Mouse (Mus musculus) CD4-positive helper T cell, adult 2 months (primary cell): ENCODE measurements at regions not wholly inside any gene's neighbourhood (a gene's known extent, or its start where the extent isn't known, plus 50 kb on each side); places are given as distances from the start of the nearest gene placed in this dataset.

ENCODE experiments used
- DNase-seq: peaks from one replicate; pipeline ENCODE4 v3.0.0-alpha.2; 2012; ENCODE audit warnings: low read depth, missing footprints, low spot score

DNA sequence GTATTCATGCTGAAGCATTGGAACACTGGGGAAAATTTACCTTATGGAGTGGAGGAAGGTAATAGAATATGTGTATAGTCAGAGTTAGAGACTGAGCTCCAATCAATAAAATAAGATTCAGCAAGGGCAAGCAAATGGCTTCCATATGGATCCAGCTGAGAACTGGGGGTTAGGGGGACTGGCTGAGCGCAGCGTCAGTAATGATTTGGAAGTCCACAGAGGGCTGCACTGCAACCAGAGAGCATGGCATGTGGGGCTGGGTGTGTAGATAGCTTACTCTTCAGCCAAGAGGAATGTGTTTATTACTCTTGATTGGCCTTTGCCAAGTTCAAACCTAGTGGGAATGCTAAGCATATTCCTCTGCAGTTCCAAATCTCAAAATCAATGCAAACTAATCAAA is 55.8 kb upstream of the Ccn6 start:
- no peak for DNase-seq

DNA sequence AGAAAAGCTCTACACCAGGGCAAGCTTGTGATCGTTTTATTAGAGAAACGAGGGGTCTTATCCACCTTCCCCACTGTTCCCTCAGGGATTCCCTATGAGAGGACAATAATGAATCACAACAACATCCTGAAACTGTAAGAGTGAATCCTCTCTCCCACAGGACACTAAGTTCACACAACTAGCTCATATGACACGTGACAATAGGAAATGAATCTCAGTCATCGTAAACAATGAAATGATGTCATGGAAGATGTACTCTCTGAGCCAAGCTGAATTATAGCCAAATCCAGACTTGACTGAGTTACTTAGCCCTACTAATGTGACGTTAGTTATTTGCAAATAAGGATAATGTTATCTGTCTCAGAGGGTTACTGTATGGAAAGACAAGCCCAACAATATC is 54.6 kb upstream of the Ccn6 start:
- no peak for DNase-seq

- no peak for DNase-seq
Measured at GRCm38 (mm10) chr10:39216142-39216904, 52.7 kb upstream of the Ccn6 start.

DNA sequence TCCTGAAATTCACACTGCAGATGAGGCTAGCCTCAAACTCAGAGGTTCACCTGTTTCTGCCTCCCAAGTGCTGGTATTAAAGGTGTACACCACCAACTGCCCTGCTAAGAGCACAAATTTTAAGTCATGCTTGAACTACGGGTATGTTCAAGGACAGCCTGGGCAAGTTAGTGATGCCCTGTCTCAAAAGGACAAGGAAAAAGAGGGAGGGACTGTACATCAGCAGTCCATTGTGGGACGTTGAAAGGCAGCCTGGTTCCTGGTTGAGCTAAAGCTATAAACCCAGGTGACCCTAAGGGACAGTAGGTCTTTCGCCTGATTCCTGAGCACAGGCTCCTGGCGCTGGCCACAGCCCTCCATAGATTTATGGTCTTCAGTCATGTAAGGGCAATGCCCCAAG is 51.0 kb upstream of the Ccn6 start:
- DNase-seq, result no peak
